Mouse (Mus musculus): ENCODE data around the gene Mars.

Mars gene

GRCm38 (mm10) chr10:127286730-127287129 is 24.9 kb downstream of the Mars start:
- DNase-seq = peak; percentile 23 to 33

GRCm38 (mm10) chr10:127286194-127286593 is 25.4 kb downstream of the Mars start:
- no peak for DNase-seq

DNA sequence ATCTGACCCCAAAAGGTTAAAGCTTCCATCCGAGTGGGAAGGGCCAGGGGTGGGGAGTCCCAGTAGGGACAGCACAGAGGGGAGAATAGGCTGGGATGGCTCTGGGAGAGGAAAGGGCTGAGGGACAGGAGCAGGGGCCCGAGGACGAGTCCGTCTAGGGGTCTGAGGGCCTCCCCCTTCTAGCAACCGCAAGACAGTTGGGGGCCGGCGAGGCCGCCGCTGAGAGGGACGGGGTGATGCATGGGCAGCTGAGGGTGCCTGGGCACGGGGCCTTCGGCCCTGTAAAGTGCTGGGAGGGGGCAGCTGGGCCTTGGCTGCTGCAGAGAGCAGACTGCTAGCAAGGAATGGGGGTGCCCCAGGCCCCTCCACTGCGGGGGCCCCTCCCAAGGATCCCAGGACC is 25.9 kb downstream of the Mars start:
- DNase-seq = no peak

DNA sequence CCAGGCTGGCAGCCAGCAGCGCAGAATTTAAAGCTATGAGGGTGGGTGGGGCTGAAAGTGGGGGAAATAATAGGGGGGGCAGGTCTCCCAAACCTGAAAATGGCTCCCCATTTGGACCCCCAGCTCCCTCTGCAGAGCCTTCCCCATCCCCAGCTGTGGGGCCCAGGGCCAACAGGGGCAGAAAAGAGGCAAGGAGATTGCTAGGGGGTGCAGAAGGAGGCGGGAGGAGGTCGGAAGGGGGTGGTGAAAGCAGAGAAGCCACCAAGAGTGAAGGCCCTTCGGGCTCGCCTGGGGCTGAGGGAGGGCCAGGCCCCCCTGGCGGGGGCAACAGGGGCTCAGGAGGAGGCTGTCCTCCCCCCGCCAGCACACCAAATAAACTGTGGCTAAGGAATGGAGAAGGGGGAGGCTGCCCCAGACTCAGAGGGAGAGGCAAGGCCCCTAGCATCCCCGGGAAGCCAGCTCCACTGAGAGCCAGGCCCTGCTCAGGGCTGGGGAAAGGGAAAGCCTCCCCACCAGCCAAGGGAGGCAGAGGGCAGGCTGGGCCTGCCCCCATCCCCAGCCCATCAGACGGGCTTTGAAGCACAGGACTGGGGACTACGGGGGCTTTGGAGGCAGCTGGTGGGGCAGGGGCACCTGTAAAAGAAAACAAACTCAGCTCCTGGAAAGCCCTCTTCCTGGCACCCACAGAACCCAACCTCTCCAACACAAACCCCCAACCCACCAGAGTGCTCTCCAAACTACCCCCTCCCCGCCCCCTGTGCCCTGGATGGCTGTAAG is 26.7 kb downstream of the Mars start:
- no peak for DNase-seq

DNA sequence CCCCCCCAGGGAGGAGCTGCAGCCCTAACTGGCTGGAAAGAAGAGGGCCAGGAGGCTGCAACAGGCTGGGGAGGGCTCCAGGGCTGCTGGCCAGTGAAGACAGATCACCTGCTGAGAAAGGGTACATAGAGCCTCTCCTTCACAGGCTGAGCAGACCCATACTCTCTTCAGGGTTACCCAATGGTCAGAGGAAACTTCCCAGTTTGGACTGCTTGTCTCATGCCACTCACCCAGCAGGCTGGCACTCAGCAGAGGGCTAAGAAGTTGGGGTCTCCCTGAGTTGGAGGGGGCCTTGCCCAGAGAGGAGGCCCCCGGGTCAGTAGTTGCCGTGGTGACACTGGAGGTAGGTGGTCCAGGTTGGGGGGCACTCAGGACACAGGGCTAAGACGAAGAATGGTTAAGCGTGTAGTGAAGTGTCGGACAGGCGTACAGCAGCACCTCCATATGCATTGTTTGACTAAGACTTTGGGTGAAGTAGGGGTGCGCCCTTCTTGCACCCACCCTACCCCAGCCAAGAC is 27.4 kb downstream of the Mars start:
- no peak for DNase-seq

- no peak for DNase-seq
These were observed 28.9 kb downstream of the Mars start for GRCm38 (mm10) chr10:127282620-127283215.

- DNase-seq = peak in 1 of 2 experiments; percentile 40
These were observed 30.3 kb downstream of the Mars start for GRCm38 (mm10) chr10:127281316-127281715.

GRCm38 (mm10) chr10:127279730-127280129 is 31.9 kb downstream of the Mars start:
- no peak for DNase-seq

GRCm38 (mm10) chr10:127274261-127275022 is 37.1 kb downstream of the Mars start:
- no peak for DNase-seq

DNA sequence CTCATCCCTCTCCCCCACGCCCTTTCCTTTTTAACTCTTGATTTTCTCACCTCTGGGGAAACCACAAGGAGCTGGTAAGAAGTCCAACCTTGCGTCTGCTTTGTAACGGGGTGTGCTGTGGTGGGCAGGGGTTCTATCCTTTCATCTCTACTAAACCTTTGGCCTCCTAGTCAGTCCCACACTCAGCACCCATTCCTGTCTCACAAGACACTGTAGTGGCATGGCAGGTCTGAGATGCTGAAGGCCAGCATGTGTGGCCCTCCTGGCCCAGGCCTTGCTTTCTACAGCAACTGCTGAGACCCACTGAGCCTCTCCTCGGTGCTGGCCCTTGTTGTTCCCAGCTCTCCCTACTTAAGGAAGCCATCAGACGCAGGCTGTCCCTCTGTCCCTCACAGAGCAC is 39.2 kb downstream of the Mars start:
- no peak for DNase-seq

- no peak for DNase-seq
These were observed 41.7 kb downstream of the Mars start for GRCm38 (mm10) chr10:127269884-127270283.

- no peak for DNase-seq
These were observed 42.5 kb downstream of the Mars start for GRCm38 (mm10) chr10:127269036-127269435.

- DNase-seq = no peak
These were observed 43.2 kb downstream of the Mars start for GRCm38 (mm10) chr10:127268401-127268800.

- DNase-seq = peak; percentile 26 to 47
These were observed 44.3 kb downstream of the Mars start for GRCm38 (mm10) chr10:127267318-127267717.

DNA sequence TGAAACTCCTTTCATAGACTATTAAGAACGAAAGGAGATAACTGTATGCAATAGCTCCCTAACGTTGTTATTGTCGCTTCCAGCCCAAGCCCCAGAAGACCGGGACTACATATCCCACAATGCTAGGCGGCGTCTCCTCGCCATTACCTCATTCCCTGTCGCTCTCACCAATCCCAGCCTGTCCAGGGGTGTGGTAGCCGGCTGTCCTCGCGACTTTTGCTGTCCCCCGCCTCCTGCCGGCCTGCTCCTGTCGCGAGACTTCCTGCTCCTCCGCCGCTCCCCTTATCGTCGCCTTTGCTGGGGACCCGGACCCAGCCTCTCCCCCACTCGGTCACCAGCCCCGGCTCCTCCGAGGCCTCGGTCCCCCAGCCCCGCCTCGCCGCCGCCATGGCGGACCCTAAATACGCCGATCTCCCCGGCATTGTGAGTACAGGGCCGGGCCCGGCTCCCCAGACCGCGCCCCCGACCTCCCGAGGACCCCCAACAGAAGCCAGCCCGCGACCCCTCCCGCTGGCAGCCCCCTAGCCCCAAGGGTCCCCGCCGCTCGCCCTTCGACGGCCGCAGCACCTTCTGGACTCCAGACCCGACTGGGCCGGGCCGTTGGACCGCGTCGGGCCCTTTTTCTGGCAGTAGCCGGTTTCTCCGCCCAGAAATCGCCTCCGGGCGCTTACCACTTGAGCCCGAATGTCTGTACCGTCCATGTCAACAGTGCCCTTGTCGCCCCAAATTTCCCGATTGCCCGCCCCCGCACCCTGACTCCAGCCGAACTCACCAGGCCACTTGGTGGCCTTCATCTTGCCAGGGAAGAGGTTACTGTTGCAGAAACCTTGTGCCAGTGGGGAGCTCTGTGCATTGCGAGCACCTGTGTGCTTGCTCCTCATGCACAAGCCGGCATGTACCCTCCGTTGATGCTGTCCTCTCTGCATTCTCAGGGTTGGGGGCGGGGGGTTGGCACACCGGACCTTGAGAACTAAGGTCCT is 45.2 kb downstream of the Mars start, which contains the start of gene Dctn2:
Dctn2 (plus strand) TSS at position 257 of the 980 bp plus-strand sequence.
- DNase-seq = peak; percentile 95 to 96

DNA sequence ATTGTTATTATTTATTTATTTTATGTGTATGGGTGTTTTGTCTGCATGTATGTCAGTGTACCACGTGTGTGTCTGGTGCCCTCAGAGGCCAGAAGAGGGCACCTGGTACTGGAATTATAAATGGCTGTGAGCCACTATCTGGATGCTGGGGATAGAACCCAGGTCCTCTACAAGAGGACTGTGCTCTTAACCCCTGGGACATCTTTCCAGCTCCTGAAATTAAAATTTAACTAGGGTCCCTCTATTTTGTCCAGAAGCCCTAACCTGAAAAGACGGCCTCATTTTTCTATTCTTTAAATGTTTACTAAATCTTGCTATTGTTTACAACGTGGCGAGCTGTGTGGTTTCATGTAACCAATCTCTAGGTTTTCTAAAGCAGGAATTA is 45.9 kb downstream of the Mars start:
- peak in 1 of 2 experiments; percentile 30 for DNase-seq

DNA sequence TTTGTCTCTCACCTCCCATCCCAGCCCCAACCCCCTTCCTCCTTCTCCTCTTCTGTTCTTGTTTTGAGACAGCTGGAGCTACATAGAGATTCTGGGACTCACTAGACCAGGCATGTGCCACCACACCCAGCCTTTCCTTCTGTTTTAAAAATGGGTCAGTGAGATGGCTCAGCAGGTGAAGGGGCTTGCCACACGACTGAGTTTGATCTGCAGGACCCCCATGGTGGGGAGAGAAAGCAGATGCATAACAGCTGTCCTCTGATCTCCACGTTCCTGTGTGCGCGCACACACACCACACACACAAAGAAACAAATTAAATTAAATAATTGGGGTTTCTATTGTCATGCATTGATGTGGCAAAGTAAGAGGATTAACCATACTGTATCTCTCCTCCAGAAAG is 46.6 kb downstream of the Mars start:
- no peak for DNase-seq

- DNase-seq = no peak
These were observed 47.2 kb downstream of the Mars start for GRCm38 (mm10) chr10:127264336-127264735.

GRCm38 (mm10) chr10:127263631-127264030 is 48.0 kb downstream of the Mars start:
- no peak for DNase-seq

- peak in 1 of 2 experiments; percentile 16 for DNase-seq
These were observed 48.8 kb downstream of the Mars start, which contains the start of gene Kif5a for GRCm38 (mm10) chr10:127262548-127263398. Gene Kif5a, minus strand, starts transcription at chr10:127263348.

All from kidney, adult 8-10 months (tissue).